31 mouse cellular contexts compared by ENCODE assay signal in genomic region chr5:144662031-144662430, GRCm38 (mm10).
DNase-seq lines count a peak whose midpoint lies in the region; ATAC-seq and TF ChIP-seq lines count a peak whose summit lies in the region.
"Had no signal": no experiment of that assay in that cellular context is flagged by ENCODE, and none has a peak within 500 bp of the region (broad histone marks: within the 10 kb centered on the region; RNA-seq: fewer than 3 reads in every experiment).

No protein-coding gene starts in this region.

- no peaks in the 10 kb centered on the region for H3K27me3 ChIP-seq in intestine, postnatal 0 days (replicated peaks; ENCODE audit: control insufficient read depth, insufficient read depth, low read length)
- no peaks in the 10 kb centered on the region for H3K27me3 ChIP-seq in intestine, embryonic 15.5 days (replicated peaks)
- no peaks in the 10 kb centered on the region for H3K27me3 ChIP-seq in lung, embryonic 14.5 days (ENCODE audit: insufficient read depth, low read length)
- H3K27me3 ChIP-seq: embryonic facial prominence, embryonic 13.5 days; forebrain, embryonic 15.5 days; heart, embryonic 13.5 days; hindbrain, embryonic 15.5 days; limb, embryonic 15.5 days; liver, embryonic 13.5 days; midbrain, embryonic 15.5 days; stomach, embryonic 15.5 days had no signal

- no peaks in the 10 kb centered on the region for H3K9me3 ChIP-seq in intestine, postnatal 0 days (ENCODE audit: control insufficient read depth)
- H3K9me3 ChIP-seq in intestine, embryonic 15.5 days = no peaks in the 10 kb centered on the region
- no peaks in the 10 kb centered on the region for H3K9me3 ChIP-seq in lung, embryonic 14.5 days (ENCODE audit: low read depth, low read length)
- H3K9me3 ChIP-seq: embryonic facial prominence, embryonic 13.5 days; forebrain, embryonic 15.5 days; hindbrain, embryonic 15.5 days; limb, embryonic 10.5 days; limb, embryonic 15.5 days; midbrain, embryonic 15.5 days; stomach, embryonic 15.5 days had no signal

- H3K9ac ChIP-seq in intestine, postnatal 0 days (ENCODE audit: low read depth, low read length) = no peak overlapping the region
- H3K9ac ChIP-seq in intestine, embryonic 15.5 days = no peak overlapping the region
- H3K9ac ChIP-seq in lung, embryonic 14.5 days = no peak overlapping the region
- H3K9ac ChIP-seq: embryonic facial prominence, embryonic 13.5 days; forebrain, embryonic 15.5 days; heart, embryonic 13.5 days; hindbrain, embryonic 15.5 days; limb, embryonic 15.5 days; liver, embryonic 13.5 days; midbrain, embryonic 15.5 days; stomach, embryonic 15.5 days had no signal

- H3K4me1 ChIP-seq in intestine, postnatal 0 days (replicated peaks; ENCODE audit: control insufficient read depth, insufficient read depth, low read length) = no peaks in the 10 kb centered on the region
- no peaks in the 10 kb centered on the region for H3K4me1 ChIP-seq in intestine, embryonic 15.5 days (replicated peaks)
- no peaks in the 10 kb centered on the region for H3K4me1 ChIP-seq in lung, embryonic 14.5 days (ENCODE audit: insufficient read depth)
- H3K4me1 ChIP-seq: embryonic facial prominence, embryonic 13.5 days; forebrain, embryonic 10.5 days; forebrain, embryonic 15.5 days; heart, embryonic 13.5 days; hindbrain, embryonic 15.5 days; limb, embryonic 10.5 days; limb, embryonic 15.5 days; liver, embryonic 13.5 days; midbrain, embryonic 15.5 days; stomach, embryonic 15.5 days had no signal

- DNase-seq in lung, embryonic 14.5 days = no peak
- DNase-seq in lung, postnatal 36 days = no peak
- DNase-seq in ES-CJ7 (ENCODE audit: low read depth, low spot score) = peak; percentile 44
- DNase-seq in ZHBTc4 (ENCODE audit: low read depth, low spot score) = peak; percentile 71
- no peak for DNase-seq in urinary bladder, postnatal 4 days (ENCODE audit: low spot score in 2 of 2)
- DNase-seq in cerebellum, adult 11 months = no peak
- DNase-seq: adrenal gland, postnatal 10 days; B cell, adult 2 months; cerebellum, adult 11-12 months; cerebellum, adult 9-11 months; gastrocnemius, postnatal 25 days; heart, postnatal 10 days; kidney, adult 8-10 months; kidney, postnatal 14 days; liver, embryonic 13.5 days; lung, adult 18-20 months; lung, postnatal 10 days; right cerebral cortex, postnatal 25 days; thymus, postnatal 25 days had no signal

- no peak overlapping the region for H3K27ac ChIP-seq in intestine, postnatal 0 days (ENCODE audit: low read depth, low read length)
- H3K27ac ChIP-seq in intestine, embryonic 15.5 days = no peak overlapping the region
- no peak overlapping the region for H3K27ac ChIP-seq in lung, embryonic 14.5 days (ENCODE audit: low read depth)
- H3K27ac ChIP-seq: embryonic facial prominence, embryonic 13.5 days; forebrain, embryonic 10.5 days; forebrain, embryonic 15.5 days; heart, embryonic 13.5 days; hindbrain, embryonic 15.5 days; limb, embryonic 10.5 days; limb, embryonic 15.5 days; liver, embryonic 13.5 days; midbrain, embryonic 15.5 days; stomach, embryonic 15.5 days had no signal

- H3K36me3 ChIP-seq in intestine, postnatal 0 days (ENCODE audit: control insufficient read depth, insufficient read depth) = no peaks in the 10 kb centered on the region
- H3K36me3 ChIP-seq in intestine, embryonic 15.5 days = no peaks in the 10 kb centered on the region
- H3K36me3 ChIP-seq in lung, embryonic 14.5 days (ENCODE audit: insufficient read depth) = no peaks in the 10 kb centered on the region
- H3K36me3 ChIP-seq: embryonic facial prominence, embryonic 13.5 days; forebrain, embryonic 10.5 days; forebrain, embryonic 15.5 days; heart, embryonic 13.5 days; hindbrain, embryonic 15.5 days; limb, embryonic 10.5 days; limb, embryonic 15.5 days; liver, embryonic 13.5 days; midbrain, embryonic 15.5 days; stomach, embryonic 15.5 days had no signal

- H3K4me3 ChIP-seq in intestine, postnatal 0 days (ENCODE audit: low read depth, low read length) = no peak overlapping the region
- no peak overlapping the region for H3K4me3 ChIP-seq in intestine, embryonic 15.5 days (replicated peaks)
- H3K4me3 ChIP-seq in lung, embryonic 14.5 days (ENCODE audit: low read depth, low read length) = no peak overlapping the region
- H3K4me3 ChIP-seq: embryonic facial prominence, embryonic 13.5 days; forebrain, embryonic 10.5 days; forebrain, embryonic 15.5 days; heart, embryonic 13.5 days; hindbrain, embryonic 15.5 days; limb, embryonic 10.5 days; limb, embryonic 15.5 days; liver, embryonic 13.5 days; midbrain, embryonic 15.5 days; stomach, embryonic 15.5 days had no signal

- no peak overlapping the region for H3K4me2 ChIP-seq in intestine, postnatal 0 days (replicated peaks; ENCODE audit: low read depth)
- no peak overlapping the region for H3K4me2 ChIP-seq in intestine, embryonic 15.5 days (replicated peaks)
- no peak overlapping the region for H3K4me2 ChIP-seq in lung, embryonic 14.5 days
- H3K4me2 ChIP-seq: embryonic facial prominence, embryonic 13.5 days; forebrain, embryonic 15.5 days; heart, embryonic 13.5 days; hindbrain, embryonic 15.5 days; limb, embryonic 15.5 days; liver, embryonic 13.5 days; midbrain, embryonic 15.5 days; stomach, embryonic 15.5 days had no signal

- ATAC-seq in intestine, postnatal 0 days = no peak
- no peak for ATAC-seq in intestine, embryonic 15.5 days
- ATAC-seq in lung, embryonic 14.5 days (ENCODE audit: insufficient read depth) = no peak
- ATAC-seq: forebrain, embryonic 15.5 days; inflammation-experienced regulatory T-cells, adult 6 months; midbrain, embryonic 15.5 days had no signal

- peak; percentile 17; the same call in 1 of the 2 replicates for TF ChIP-seq CTCF in intestine, postnatal 0 days (IDR thresholded peaks at IDR 0.05; ENCODE audit: low read depth)
- TF ChIP-seq CTCF in lung, embryonic 14.5 days (IDR thresholded peaks at IDR 0.05; ENCODE audit: low read depth) = peak; percentile 14; the same call in 1 of the 2 replicates

- 83% methylated on average over 3 of the region's 3 CpGs for WGBS in intestine, postnatal 0 days
- 80% methylated on average over 3 of the region's 3 CpGs for WGBS in intestine, embryonic 15.5 days
- WGBS in lung, embryonic 14.5 days = 75% methylated on average over 3 of the region's 3 CpGs

Comparison
In these comparisons a context has a peak if more than half of its experiments do, and no peak if none do; other contexts are left out.
1. DNase-seq: peak in ES-CJ7 (single experiment) and ZHBTc4 (single experiment); none in lung, embryonic 14.5 days (single experiment), lung, postnatal 36 days (single experiment), urinary bladder, postnatal 4 days (0 of 2) and cerebellum, adult 11 months (single experiment).